Mouse (Mus musculus): ENCODE data around the gene Tmcc1. TPM values are rescaled to one million over a fixed set of nuclear protein-coding genes. Genes with fewer than 3 reads are reported as not detected.

The Tmcc1 gene
- total RNA-seq (2023), result 238 and 301 TPM in 2 replicates

GRCm38 (mm10) chr6:116193394-116194393 is at the start of gene Tmcc1:
Tmcc1 (minus strand) TSS chr6:116193486.

GRCm38 (mm10) chr6:116207729-116208534 is 14.6 kb upstream of the Tmcc1 start, which contains the start of gene Washc2:
Washc2 (plus strand) TSS chr6:116208038.

GRCm38 (mm10) chr6:115994877-115995520 is 198.3 kb downstream of the Tmcc1 start, which contains the start of gene Plxnd1:
Plxnd1 (minus strand) TSS chr6:115995005.

Other genes with a start within 250 kb of the Tmcc1 start
- not detected in 2 replicates for gene H1foo, start 248.5 kb downstream of the Tmcc1 start, total RNA-seq (2023)
- 80.6 and 117 TPM in 2 replicates for gene Plxnd1, start 198.5 kb downstream of the Tmcc1 start, total RNA-seq (2023)
- 139 and 185 TPM in 2 replicates for gene Washc2, start 14.6 kb upstream of the Tmcc1 start, total RNA-seq (2023)
- gene Zfand4, start 70.7 kb upstream of the Tmcc1 start, total RNA-seq (2023), result 25.5 and 37.7 TPM in 2 replicates
- gene March8, start 144.5 kb upstream of the Tmcc1 start, total RNA-seq (2023), result 15.1 and 21.4 TPM in 2 replicates